In the genomic region with DNA sequence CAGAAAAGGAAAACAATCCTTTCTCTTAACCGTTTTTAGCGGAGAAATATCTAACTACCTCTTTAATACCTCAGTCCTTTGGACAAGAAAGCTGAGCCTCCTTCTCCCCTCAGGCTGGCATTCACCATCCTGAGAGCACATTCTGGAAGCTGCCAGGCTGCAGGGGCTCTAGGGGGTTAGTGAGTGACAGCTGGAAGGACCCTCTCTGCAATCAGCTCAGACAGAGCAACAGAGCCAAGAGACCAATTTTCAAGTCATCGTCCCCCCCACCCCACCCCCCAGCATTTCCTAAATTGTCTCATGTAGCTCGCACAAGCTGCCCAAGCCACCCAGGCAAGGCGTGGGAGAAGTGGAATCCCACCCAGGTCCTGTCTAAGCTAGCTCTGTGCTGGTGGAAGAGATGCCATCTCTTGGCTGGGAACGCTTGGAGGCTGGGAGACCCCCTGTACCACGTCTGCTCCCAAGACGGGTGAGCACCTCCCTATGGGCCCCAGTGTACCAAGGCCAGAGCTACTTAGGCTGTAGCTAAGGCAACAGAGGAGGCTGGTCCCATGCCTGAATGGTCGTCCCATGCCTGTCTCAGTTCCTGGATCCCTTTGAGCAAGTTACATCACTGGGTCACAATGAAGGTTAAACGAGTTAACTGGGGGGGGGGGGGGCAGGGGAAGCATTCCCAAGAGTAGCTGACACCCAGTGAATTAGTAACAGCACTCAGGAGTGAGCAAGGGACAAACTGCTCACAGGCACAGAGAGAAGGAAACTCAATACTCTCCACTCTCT, we compare ENCODE assay signal across 12 mouse cellular contexts. TPM values are rescaled to one million over a fixed set of nuclear protein-coding genes. Genes with fewer than 3 reads are reported as not detected.
DNase-seq lines count a peak whose midpoint lies in the region; ATAC-seq lines count a peak whose summit lies in the region.
"Had no signal": no experiment of that assay in that cellular context is flagged by ENCODE, and none has a peak within 500 bp of the region (broad histone marks: within the 10 kb centered on the region; RNA-seq: fewer than 3 reads in every experiment).

No protein-coding gene starts in this region.

- intact Hi-C loops in left cerebral cortex, postnatal 25 days (cut with DNase I), result no loop called here

- 33% methylated on average over 10 of the region's 10 CpGs for WGBS in embryonic facial prominence, embryonic 14.5 days
- 9% methylated on average over 10 of the region's 10 CpGs for WGBS in forebrain, embryonic 15.5 days
- WGBS in midbrain, embryonic 14.5 days, result 17% methylated on average over 10 of the region's 10 CpGs

- no peak for DNase-seq in embryonic facial prominence, embryonic 14.5 days (ENCODE audit: low spot score)
- DNase-seq in kidney, adult 8-10 months, result peak; percentile 45 to 59
- DNase-seq in midbrain, embryonic 14.5 days, result peak; percentile 65
- DNase-seq in heart, adult 8-10 months (ENCODE audit: low spot score), result no peak
- no peak for DNase-seq in lung, postnatal 25 days (ENCODE audit: low spot score)
- DNase-seq in left cerebral cortex, postnatal 25 days (ENCODE audit: low spot score in 2 of 2), result no peak
- DNase-seq: heart, postnatal 10 days; layer of hippocampus, adult 9-11 months; thymus, adult 18-20 months had no signal

- H3K4me2 ChIP-seq in embryonic facial prominence, embryonic 14.5 days (ENCODE audit: low read depth, low read length), result 0 out of 2 replicates have a peak overlapping the region, but pooled peaks have one; percentile 18
- H3K4me2 ChIP-seq in forebrain, embryonic 15.5 days (replicated peaks), result peak overlapping the region; percentile 80
- peak overlapping the region; percentile 86 for H3K4me2 ChIP-seq in midbrain, embryonic 14.5 days (ENCODE audit: low read length)
- H3K4me2 ChIP-seq: liver, embryonic 11.5 days had no signal

- H3K27ac ChIP-seq in embryonic facial prominence, embryonic 14.5 days (replicated peaks; ENCODE audit: low read depth, low read length), result no peak overlapping the region
- H3K27ac ChIP-seq in forebrain, embryonic 15.5 days (replicated peaks), result peak overlapping the region; percentile 69
- H3K27ac ChIP-seq in midbrain, embryonic 14.5 days (replicated peaks; ENCODE audit: low read depth, low read length), result peak overlapping the region; percentile 60
- H3K27ac ChIP-seq: macrophage had no signal

- ATAC-seq in embryonic facial prominence, embryonic 14.5 days (ENCODE audit: low read depth), result no peak
- ATAC-seq in forebrain, embryonic 15.5 days (replicated peaks), result 0 out of 2 replicates have a peak, but pooled peaks have one; percentile 35
- ATAC-seq in midbrain, embryonic 14.5 days (ENCODE audit: low FRiP score, low TSS enrichment), result no peak

- no peaks in the 10 kb centered on the region for H3K9me3 ChIP-seq in embryonic facial prominence, embryonic 14.5 days (ENCODE audit: control insufficient read depth, low read length)
- no peaks in the 10 kb centered on the region for H3K9me3 ChIP-seq in forebrain, embryonic 15.5 days
- H3K9me3 ChIP-seq in midbrain, embryonic 14.5 days (ENCODE audit: control insufficient read depth, low read length), result no peaks in the 10 kb centered on the region

- peaks cover 13% of the 10 kb centered on the region; the same call in 1 of the 2 replicates for H3K4me1 ChIP-seq in embryonic facial prominence, embryonic 14.5 days (ENCODE audit: control insufficient read depth, insufficient read depth, low read length)
- H3K4me1 ChIP-seq in forebrain, embryonic 15.5 days, result peaks cover 53% of the 10 kb centered on the region
- peaks cover 30% of the 10 kb centered on the region for H3K4me1 ChIP-seq in midbrain, embryonic 14.5 days (ENCODE audit: control insufficient read depth, insufficient read depth, low read length)

- H3K4me3 ChIP-seq in embryonic facial prominence, embryonic 14.5 days (ENCODE audit: low read depth, low read length), result no peak overlapping the region
- 0 out of 2 replicates have a peak overlapping the region, but pooled peaks have one; percentile 16 for H3K4me3 ChIP-seq in forebrain, embryonic 15.5 days
- peak overlapping the region; percentile 22; the same call in 1 of the 2 replicates for H3K4me3 ChIP-seq in midbrain, embryonic 14.5 days (replicated peaks; ENCODE audit: low read depth, low read length)

- H3K27me3 ChIP-seq in embryonic facial prominence, embryonic 14.5 days (replicated peaks; ENCODE audit: control insufficient read depth, insufficient read depth, low read length), result no peaks in the 10 kb centered on the region
- no peaks in the 10 kb centered on the region for H3K27me3 ChIP-seq in forebrain, embryonic 15.5 days
- no peaks in the 10 kb centered on the region for H3K27me3 ChIP-seq in midbrain, embryonic 14.5 days (ENCODE audit: control insufficient read depth, insufficient read depth, low read length)

- H3K9ac ChIP-seq in embryonic facial prominence, embryonic 14.5 days (ENCODE audit: low read depth, low read length), result 0 out of 2 replicates have a peak overlapping the region, but pooled peaks have one; percentile 27
- H3K9ac ChIP-seq in forebrain, embryonic 15.5 days (replicated peaks), result peak overlapping the region; percentile 23
- 0 out of 2 replicates have a peak overlapping the region, but pooled peaks have one; percentile 2 for H3K9ac ChIP-seq in midbrain, embryonic 14.5 days (replicated peaks; ENCODE audit: low read length)

- H3K36me3 ChIP-seq in embryonic facial prominence, embryonic 14.5 days (ENCODE audit: control insufficient read depth, insufficient read depth, low read length), result no peaks in the 10 kb centered on the region
- H3K36me3 ChIP-seq in forebrain, embryonic 15.5 days, result no peaks in the 10 kb centered on the region
- no peaks in the 10 kb centered on the region for H3K36me3 ChIP-seq in midbrain, embryonic 14.5 days (ENCODE audit: control insufficient read depth, insufficient read depth, low read length)

RNA-seq across cellular contexts. Expression of a gene that starts 2.8 kb away (rescaled TPM):
- polyA plus RNA-seq in embryonic facial prominence, embryonic 14.5 days (2014; fragmentation: Nextera tagmentation; extraction: Ambion mirVana), result 3.6 and 4.7 TPM in 2 replicates
- polyA plus RNA-seq in forebrain, embryonic 15.5 days (2015; fragmentation: Nextera tagmentation; extraction: Ambion mirVana), result 9.3 TPM in 2 replicates
- polyA plus RNA-seq in midbrain, embryonic 14.5 days (2014; fragmentation: Nextera tagmentation; extraction: Ambion mirVana), result 25.7 and 76.6 TPM in 2 replicates
- 10 to 100 TPM in 2 of 4 experiments, 1 to 10 TPM in 2; 5.4 to 17.0 (median 11.6) TPM for total RNA-seq in heart, adult 8-10 months (2022)
- 10 to 100 TPM; 30.1 to 32.8 TPM for total RNA-seq in left cerebral cortex, postnatal 25 days (2021)

Comparison
In these comparisons a context has a peak if more than half of its experiments do, and no peak if none do; other contexts are left out.
1. DNase-seq: peak in kidney, adult 8-10 months (2 of 2) and midbrain, embryonic 14.5 days (single experiment); none in embryonic facial prominence, embryonic 14.5 days (single experiment), heart, adult 8-10 months (single experiment), lung, postnatal 25 days (single experiment) and left cerebral cortex, postnatal 25 days (0 of 2).
2. H3K4me2 ChIP-seq: peak in every context shown above with its lines; median percentile 86 in midbrain, embryonic 14.5 days; 80 in forebrain, embryonic 15.5 days; 18 in embryonic facial prominence, embryonic 14.5 days.
3. Peak in every context shown above with its lines, with median percentiles within 50 percentile points of each other: H3K9ac ChIP-seq.